Mouse (Mus musculus): ENCODE data around the gene Atp6v1g1. TPM values are rescaled to one million over a fixed set of nuclear protein-coding genes. Genes with fewer than 3 reads are reported as not detected.

Atp6v1g1 gene
- 353 and 362 TPM in 2 replicates for polyA plus RNA-seq (2014; fragmentation: Nextera tagmentation; extraction: Ambion mirVana)

DNA sequence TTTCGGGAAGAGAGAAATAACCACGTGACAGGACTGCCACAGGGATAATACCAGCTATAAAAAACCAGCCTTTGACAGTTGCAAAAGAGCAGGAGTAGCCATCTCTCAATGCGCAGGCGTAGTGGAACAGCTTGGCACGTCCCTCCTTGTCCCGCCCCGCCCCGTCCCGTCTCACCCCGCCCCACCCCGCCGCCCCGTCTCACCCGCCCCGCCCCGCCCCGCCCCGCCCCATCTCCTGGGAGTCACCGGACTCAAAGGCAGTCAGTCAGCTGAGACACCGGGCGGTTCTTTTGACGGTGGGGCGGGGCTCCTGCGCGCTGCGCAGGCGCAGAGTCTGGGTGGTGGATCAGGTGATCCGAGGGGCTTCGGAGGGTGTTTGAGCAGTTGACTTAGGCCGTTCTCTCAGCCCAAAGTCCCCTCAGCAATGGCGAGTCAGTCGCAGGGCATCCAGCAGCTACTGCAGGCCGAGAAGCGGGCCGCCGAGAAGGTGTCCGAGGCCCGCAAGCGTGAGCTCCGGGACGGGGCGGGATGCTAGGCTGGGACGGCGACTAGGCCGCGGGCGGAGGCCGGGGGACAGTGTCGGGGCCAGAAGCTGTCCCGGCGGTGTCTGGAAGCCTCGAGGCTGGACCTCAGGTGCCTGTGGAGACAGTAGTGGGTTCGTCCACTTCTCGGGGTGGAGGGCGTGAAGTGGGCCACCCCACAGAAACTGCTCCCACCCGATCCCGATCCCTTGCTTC is at the start of gene Atp6v1g1:
Gene Atp6v1g1, plus strand, starts transcription at position 279 of the 737 bp plus-strand sequence.
- Histone ChIP-seq H3K4me1 (ENCODE audit: control insufficient read depth, insufficient read depth, low read length) (no peaks in the 10 kb centered on the region), H3K36me3 (replicated peaks; ENCODE audit: control insufficient read depth, insufficient read depth, low read depth, low read length) (peaks cover 3% of the 10 kb centered on the region), H3K27me3 (ENCODE audit: control insufficient read depth, insufficient read depth, low read length) (no peaks in the 10 kb centered on the region), H3K4me3 (ENCODE audit: low read depth, low read length) (peak within 1 kb of the TSS; percentile 70), H3K27ac (replicated peaks; ENCODE audit: low read depth, low read length) (peak within 1 kb of the TSS; percentile 66; the same call in 1 of the 2 replicates), H3K9me3 (replicated peaks; ENCODE audit: control insufficient read depth, low read length) (no peaks in the 10 kb centered on the region), H3K4me2 (ENCODE audit: low read depth, low read length) (peak within 1 kb of the TSS; percentile 56), H3K9ac (replicated peaks; ENCODE audit: low read length) (peak within 1 kb of the TSS; percentile 87)
- under 1% methylated on average over 50 of the region's 57 CpGs for WGBS
- DNase-seq (ENCODE audit: low spot score) (peak; percentile 96), ATAC-seq (replicated peaks; ENCODE audit: insufficient number of reproducible peaks, low FRiP score, low TSS enrichment, low read depth) (peak; percentile 91)

DNA sequence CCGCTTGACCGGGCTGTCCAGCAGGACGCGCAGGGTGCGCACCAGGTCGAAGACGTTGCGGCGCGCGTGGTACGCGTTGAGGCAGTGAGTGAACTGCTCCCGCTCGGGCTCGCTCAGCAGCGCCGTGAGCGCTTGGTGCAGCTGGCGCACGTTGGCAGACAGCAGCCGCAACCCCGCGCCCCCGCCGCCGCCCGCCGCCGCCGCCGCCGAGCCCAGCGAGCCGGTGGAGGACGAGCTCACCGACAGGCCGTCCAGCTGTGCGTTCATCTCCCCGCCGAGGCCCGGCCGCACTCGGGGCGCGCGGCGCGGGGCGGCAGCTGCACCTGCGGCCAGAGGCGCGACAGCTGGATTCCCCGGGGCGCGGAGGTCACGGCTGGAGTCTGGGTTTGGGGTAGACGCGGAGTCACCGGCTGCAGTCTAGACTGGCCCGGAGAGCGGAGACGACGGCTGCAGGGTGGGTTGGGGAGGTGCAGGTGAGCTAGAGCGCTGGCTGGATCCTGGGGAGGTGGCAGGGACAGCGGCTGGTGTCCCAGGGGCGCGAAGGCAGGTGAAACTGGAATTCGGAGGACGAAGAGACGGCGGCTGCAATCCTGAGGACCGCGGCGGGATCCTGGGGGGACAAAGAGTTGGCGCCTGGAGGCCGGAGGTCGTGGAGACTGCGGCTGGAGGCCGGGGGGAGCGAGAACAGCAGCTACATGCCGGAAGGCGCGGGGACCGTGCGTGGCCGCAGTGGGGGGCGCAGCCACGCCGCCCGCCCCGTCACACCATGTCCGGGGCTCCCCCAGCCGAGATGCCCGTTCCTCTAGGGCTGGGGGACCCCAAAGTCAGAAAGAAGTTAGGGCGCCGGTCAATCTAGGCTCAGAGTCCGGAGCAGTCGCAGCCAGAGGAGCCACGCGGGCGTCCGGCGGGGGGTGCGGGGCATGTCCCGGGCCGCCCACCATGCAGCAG is 49.3 kb upstream of the Atp6v1g1 start:
- Histone ChIP-seq H3K4me1 (ENCODE audit: control insufficient read depth, insufficient read depth, low read length) (no peaks in the 10 kb centered on the region; the same call in 1 of the 2 replicates), H3K36me3 (replicated peaks; ENCODE audit: control insufficient read depth, insufficient read depth, low read depth, low read length) (no peaks in the 10 kb centered on the region), H3K9me3 (replicated peaks; ENCODE audit: control insufficient read depth, low read length) (no peaks in the 10 kb centered on the region), H3K9ac (replicated peaks; ENCODE audit: low read length) (peak overlapping the region; percentile 86), H3K27me3 (ENCODE audit: control insufficient read depth, insufficient read depth, low read length) (peaks cover 11% of the 10 kb centered on the region), H3K4me3 (ENCODE audit: low read depth, low read length) (peak overlapping the region; percentile 77), H3K27ac (replicated peaks; ENCODE audit: low read depth, low read length) (no peak overlapping the region), H3K4me2 (ENCODE audit: low read depth, low read length) (peak overlapping the region; percentile 94)
- under 1% methylated on average over 90 of the region's 107 CpGs for WGBS
- peak; percentile 61 for DNase-seq (ENCODE audit: low spot score)
- peak; percentile 71 for ATAC-seq (replicated peaks; ENCODE audit: insufficient number of reproducible peaks, low FRiP score, low TSS enrichment, low read depth)

DNA sequence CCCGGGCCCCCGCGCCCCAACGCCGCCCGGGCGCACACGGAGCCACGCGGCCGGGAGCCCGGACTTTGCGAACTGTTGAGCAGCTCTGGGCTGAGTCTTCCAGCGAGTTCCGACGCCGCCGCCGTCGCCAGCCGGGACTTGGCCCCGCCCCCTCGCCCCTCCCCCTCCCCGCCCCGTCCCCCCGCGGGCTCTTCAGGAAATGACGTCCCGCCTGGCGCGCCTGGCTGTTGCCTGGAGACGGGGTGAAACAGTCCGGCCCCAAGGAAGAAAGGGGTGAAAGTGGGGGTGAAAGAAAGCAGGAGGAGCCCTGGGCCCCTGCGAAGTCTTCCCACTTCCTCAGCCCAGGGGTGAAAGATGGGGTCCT is 48.7 kb upstream of the Atp6v1g1 start, which contains the start of gene Whrn:
Gene Whrn, minus strand, starts transcription at position 77 of the 364 bp plus-strand sequence.
- WGBS, result under 1% methylated on average over 28 of the region's 34 CpGs
- no peak within 1 kb of the TSS for H3K27ac ChIP-seq (replicated peaks; ENCODE audit: low read depth, low read length)

DNA sequence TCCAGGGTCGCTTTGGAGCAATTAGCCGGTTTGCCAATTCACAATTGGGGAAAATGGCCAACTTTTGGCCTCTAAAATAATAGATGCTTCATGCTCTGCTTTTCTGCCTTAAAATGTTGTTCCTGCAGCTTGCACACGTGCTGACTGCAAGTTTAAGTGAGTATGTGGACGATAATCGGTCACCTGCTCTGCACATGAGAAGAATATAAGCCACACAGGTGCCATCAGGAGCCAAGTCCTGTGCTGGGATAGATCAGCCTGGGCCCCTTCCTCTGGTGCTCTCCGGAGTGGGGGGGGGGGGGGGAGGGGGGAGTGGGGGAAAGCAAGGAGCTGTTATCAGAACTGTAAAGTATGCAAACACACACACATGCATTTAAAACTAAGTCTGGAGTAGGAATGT is 48.3 kb upstream of the Atp6v1g1 start:
- no peaks in the 10 kb centered on the region for H3K9me3 ChIP-seq (replicated peaks; ENCODE audit: control insufficient read depth, low read length)
- H3K4me2 ChIP-seq (ENCODE audit: low read depth, low read length), result peak overlapping the region; percentile 94
- H3K4me1 ChIP-seq (ENCODE audit: control insufficient read depth, insufficient read depth, low read length), result no peaks in the 10 kb centered on the region; the same call in 1 of the 2 replicates
- H3K36me3 ChIP-seq (replicated peaks; ENCODE audit: control insufficient read depth, insufficient read depth, low read depth, low read length), result no peaks in the 10 kb centered on the region
- ATAC-seq (replicated peaks; ENCODE audit: insufficient number of reproducible peaks, low FRiP score, low TSS enrichment, low read depth), result no peak
- H3K27ac ChIP-seq (replicated peaks; ENCODE audit: low read depth, low read length), result no peak overlapping the region
- 15% methylated on average over 5 of the region's 6 CpGs for WGBS
- peak overlapping the region; percentile 77 for H3K4me3 ChIP-seq (ENCODE audit: low read depth, low read length)
- no peak for DNase-seq (ENCODE audit: low spot score)
- H3K9ac ChIP-seq (replicated peaks; ENCODE audit: low read length), result peak overlapping the region; percentile 50
- peaks cover 11% of the 10 kb centered on the region for H3K27me3 ChIP-seq (ENCODE audit: control insufficient read depth, insufficient read depth, low read length)

More for the DNA sequence above, 48.7 kb upstream of the Atp6v1g1 start, which contains the start of gene Whrn:
- peak within 1 kb of the TSS; percentile 77 for H3K4me3 ChIP-seq (ENCODE audit: low read depth, low read length)
- H3K36me3 ChIP-seq (replicated peaks; ENCODE audit: control insufficient read depth, insufficient read depth, low read depth, low read length), result no peaks in the 10 kb centered on the region
- no peaks in the 10 kb centered on the region; the same call in 1 of the 2 replicates for H3K4me1 ChIP-seq (ENCODE audit: control insufficient read depth, insufficient read depth, low read length)
- H3K27me3 ChIP-seq (ENCODE audit: control insufficient read depth, insufficient read depth, low read length), result peaks cover 11% of the 10 kb centered on the region
- no peaks in the 10 kb centered on the region for H3K9me3 ChIP-seq (replicated peaks; ENCODE audit: control insufficient read depth, low read length)
- peak; percentile 86 for ATAC-seq (replicated peaks; ENCODE audit: insufficient number of reproducible peaks, low FRiP score, low TSS enrichment, low read depth)
- DNase-seq (ENCODE audit: low spot score), result peak; percentile 86
- peak within 1 kb of the TSS; percentile 94 for H3K4me2 ChIP-seq (ENCODE audit: low read depth, low read length)
- H3K9ac ChIP-seq (replicated peaks; ENCODE audit: low read length), result peak within 1 kb of the TSS; percentile 86

DNA sequence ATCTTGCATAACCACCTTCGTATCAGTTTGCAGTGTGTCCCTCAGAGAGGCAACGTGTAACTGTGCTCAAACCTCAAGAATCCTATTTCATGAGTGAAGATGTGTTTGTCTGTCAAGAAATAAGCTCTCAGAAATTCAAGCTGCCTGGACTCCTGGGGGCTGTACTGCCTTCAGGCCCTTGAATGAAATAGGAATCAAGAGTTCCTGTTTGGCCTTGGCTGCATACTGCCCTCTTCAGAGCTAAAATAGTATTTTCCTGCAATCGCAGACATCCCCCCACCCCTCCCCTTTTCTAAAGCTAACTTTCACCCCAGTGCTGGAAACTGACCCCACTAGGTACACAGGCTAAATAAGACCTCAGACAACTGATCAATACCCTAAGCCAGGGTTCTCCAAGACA is 46.2 kb upstream of the Atp6v1g1 start:
- ATAC-seq (replicated peaks; ENCODE audit: insufficient number of reproducible peaks, low FRiP score, low TSS enrichment, low read depth), result no peak
- H3K36me3 ChIP-seq (replicated peaks; ENCODE audit: control insufficient read depth, insufficient read depth, low read depth, low read length), result no peaks in the 10 kb centered on the region

DNA sequence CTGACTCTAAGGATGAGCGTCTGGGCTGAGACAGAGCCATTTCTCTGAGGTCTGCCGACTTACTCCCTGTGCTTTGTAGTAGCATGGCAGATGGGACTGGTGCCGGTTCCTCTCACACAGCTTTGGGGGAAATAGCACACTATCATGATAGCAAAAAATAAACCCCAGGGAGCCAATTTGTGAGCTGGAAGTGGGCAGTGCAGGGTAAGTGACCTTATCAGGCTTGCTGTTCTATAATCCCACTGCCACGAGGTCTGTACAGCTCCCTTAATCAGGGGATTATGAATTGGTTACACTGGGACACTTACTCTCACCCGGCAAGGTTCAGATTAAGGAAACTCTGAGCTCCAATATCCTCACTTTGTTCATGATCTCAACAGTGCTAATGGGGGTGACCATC is 43.5 kb upstream of the Atp6v1g1 start:
- H3K4me2 ChIP-seq (ENCODE audit: low read depth, low read length), result no peak overlapping the region
- H3K9ac ChIP-seq (replicated peaks; ENCODE audit: low read length), result no peak overlapping the region
- 62% methylated on average over 5 of the region's 5 CpGs for WGBS
- H3K27ac ChIP-seq (replicated peaks; ENCODE audit: low read depth, low read length), result no peak overlapping the region
- DNase-seq (ENCODE audit: low spot score) (no peak), ATAC-seq (replicated peaks; ENCODE audit: insufficient number of reproducible peaks, low FRiP score, low TSS enrichment, low read depth) (no peak)
- H3K4me3 ChIP-seq (ENCODE audit: low read depth, low read length), result no peak overlapping the region
- H3K36me3 ChIP-seq (replicated peaks; ENCODE audit: control insufficient read depth, insufficient read depth, low read depth, low read length), result no peaks in the 10 kb centered on the region
- no peaks in the 10 kb centered on the region for H3K9me3 ChIP-seq (replicated peaks; ENCODE audit: control insufficient read depth, low read length)
- H3K4me1 ChIP-seq (ENCODE audit: control insufficient read depth, insufficient read depth, low read length), result no peaks in the 10 kb centered on the region; the same call in 1 of the 2 replicates
- no peaks in the 10 kb centered on the region for H3K27me3 ChIP-seq (ENCODE audit: control insufficient read depth, insufficient read depth, low read length)

More for the DNA sequence above, 46.2 kb upstream of the Atp6v1g1 start:
- Histone ChIP-seq H3K9ac (replicated peaks; ENCODE audit: low read length) (no peak overlapping the region), H3K27me3 (ENCODE audit: control insufficient read depth, insufficient read depth, low read length) (peaks cover 11% of the 10 kb centered on the region), H3K9me3 (replicated peaks; ENCODE audit: control insufficient read depth, low read length) (no peaks in the 10 kb centered on the region), H3K4me1 (ENCODE audit: control insufficient read depth, insufficient read depth, low read length) (no peaks in the 10 kb centered on the region; the same call in 1 of the 2 replicates), H3K4me3 (ENCODE audit: low read depth, low read length) (no peak overlapping the region), H3K4me2 (ENCODE audit: low read depth, low read length) (no peak overlapping the region), H3K27ac (replicated peaks; ENCODE audit: low read depth, low read length) (no peak overlapping the region)
- WGBS, result 37% methylated on average over 3 of the region's 3 CpGs
- peak; percentile 49 for DNase-seq (ENCODE audit: low spot score)

DNA sequence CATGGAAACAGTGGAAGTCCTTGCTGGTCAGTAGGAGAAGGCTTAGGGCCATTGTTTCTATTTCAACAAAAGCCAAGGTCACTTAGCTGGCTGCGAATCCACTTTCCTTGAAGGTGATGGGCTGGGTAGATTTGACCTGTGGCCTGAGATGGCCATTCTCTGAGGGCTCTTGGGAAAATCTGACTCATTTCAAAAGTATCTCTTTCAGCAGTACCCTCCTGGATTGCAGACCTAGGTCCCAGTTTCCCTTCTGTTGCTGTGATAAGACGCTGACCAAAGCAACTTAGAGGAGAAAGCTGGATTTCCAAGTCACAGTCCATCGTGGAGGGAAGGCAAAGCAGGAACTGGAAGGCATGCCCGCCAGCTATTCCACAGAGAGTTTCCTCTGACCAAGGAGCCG is 40.6 kb upstream of the Atp6v1g1 start:
- Histone ChIP-seq H3K9ac (replicated peaks; ENCODE audit: low read length) (no peak overlapping the region), H3K4me3 (ENCODE audit: low read depth, low read length) (no peak overlapping the region), H3K4me1 (ENCODE audit: control insufficient read depth, insufficient read depth, low read length) (no peaks in the 10 kb centered on the region), H3K27ac (replicated peaks; ENCODE audit: low read depth, low read length) (no peak overlapping the region), H3K4me2 (ENCODE audit: low read depth, low read length) (no peak overlapping the region), H3K9me3 (replicated peaks; ENCODE audit: control insufficient read depth, low read length) (no peaks in the 10 kb centered on the region), H3K36me3 (replicated peaks; ENCODE audit: control insufficient read depth, insufficient read depth, low read depth, low read length) (no peaks in the 10 kb centered on the region), H3K27me3 (ENCODE audit: control insufficient read depth, insufficient read depth, low read length) (no peaks in the 10 kb centered on the region)
- ATAC-seq (replicated peaks; ENCODE audit: insufficient number of reproducible peaks, low FRiP score, low TSS enrichment, low read depth) (no peak), DNase-seq (ENCODE audit: low spot score) (no peak)
- 80% methylated on average over 5 of the region's 5 CpGs for WGBS
